Mouse (Mus musculus) limb, embryonic 14.5 days (tissue): Measurements from ENCODE around the gene Pcbd2. TPM values are rescaled to one million over a fixed set of nuclear protein-coding genes. Genes with fewer than 3 reads are reported as not detected.

Experiments used
- ATAC-seq: fragments of 200-750 bp; cut with Nextera tagmentation; 2 replicates; pipeline ENCODE4 v1.8.0; 2017; ENCODE audit warnings: low read depth, moderate number of reproducible peaks, moderate TSS enrichment; ENCODE audit not compliant: low FRiP score
- DNase-seq: peaks from one replicate; pipeline ENCODE4 v3.0.0-alpha.2; 2015; ENCODE audit warnings: low spot score
- H3K27ac ChIP-seq: fragments of 300-500 bp; sonication (generic); replicated peaks from 2 replicates; pipeline ENCODE4 v1.5.1; 2014; ENCODE audit warnings: low read depth, mild to moderate bottlenecking, low read length, moderate library complexity, mixed read lengths
- H3K27me3 ChIP-seq: fragments of 300-500 bp; sonication (generic); 2 replicates; pipeline ENCODE4 v1.6.1; 2014; ENCODE audit warnings: low read length, mixed read lengths; ENCODE audit not compliant: control insufficient read depth, insufficient read depth
- H3K36me3 ChIP-seq: fragments of 300-500 bp; sonication (generic); 2 replicates; pipeline ENCODE4 v1.6.1; 2014; ENCODE audit warnings: mild to moderate bottlenecking, low read length, moderate library complexity, mixed read lengths; ENCODE audit not compliant: control insufficient read depth, insufficient read depth
- H3K4me1 ChIP-seq: fragments of 300-500 bp; sonication (generic); 2 replicates; pipeline ENCODE4 v1.6.1; 2014; ENCODE audit warnings: antibody characterized with exemption, low read length, mixed read lengths; ENCODE audit not compliant: control insufficient read depth, insufficient read depth
- H3K4me2 ChIP-seq: fragments of 300-500 bp; sonication (generic); replicated peaks from 2 replicates; pipeline ENCODE4 v1.6.1; 2014; ENCODE audit warnings: low read depth, mild to moderate bottlenecking, low read length, moderate library complexity; ENCODE audit not compliant: severe bottlenecking
- H3K4me3 ChIP-seq: fragments of 300-500 bp; sonication (generic); replicated peaks from 2 replicates; pipeline ENCODE4 v1.5.1; 2014; ENCODE audit warnings: low read length
- H3K9ac ChIP-seq: fragments of 300-500 bp; sonication (generic); 2 replicates; pipeline ENCODE4 v1.6.1; 2014; ENCODE audit warnings: mild to moderate bottlenecking, low read depth, low read length, moderate library complexity; ENCODE audit not compliant: severe bottlenecking
- H3K9me3 ChIP-seq: fragments of 300-500 bp; sonication (generic); 2 replicates; pipeline ENCODE4 v1.6.1; 2016; ENCODE audit warnings: low read length; ENCODE audit not compliant: control insufficient read depth
- POLR2A ChIP-seq: fragments of 200-500 bp; IDR thresholded peaks from 2 replicates; pipeline ENCODE4 v1.8.0; 2012; ENCODE audit warnings: inconsistent platforms, mild to moderate bottlenecking, moderate library complexity, borderline replicate concordance; ENCODE audit not compliant: insufficient read depth, insufficient read length; ENCODE audit errors: extremely low read depth
- WGBS: fragments of 180-500 bp; shearing (Covaris S2); extraction: QIAGEN DNeasy Blood & Tissue Kit; methylation state at CpG from one replicate; pipeline ENCODE4 v1.1.7; 2014; 5-methylcytosine and 5-hydroxymethylcytosine counted together
- polyA plus RNA-seq, 2 experiments: library from polyadenylated mRNA; depleted of rRNA in 1 of 2; stranded (reverse) in 1 of 2; unstranded in 1 of 2; fragments of >200 nt; fragmentation: Nextera tagmentation in 1 of 2; extraction: Ambion mirVana in 1 of 2; gene quantifications; 2 replicates each; pipeline versions ENCODE4 v1.2.1 to v1.2.3; 2012 to 2014

Pcbd2 gene
- polyA plus RNA-seq, 2 experiments = 40.9 to 41.7 TPM

DNA sequence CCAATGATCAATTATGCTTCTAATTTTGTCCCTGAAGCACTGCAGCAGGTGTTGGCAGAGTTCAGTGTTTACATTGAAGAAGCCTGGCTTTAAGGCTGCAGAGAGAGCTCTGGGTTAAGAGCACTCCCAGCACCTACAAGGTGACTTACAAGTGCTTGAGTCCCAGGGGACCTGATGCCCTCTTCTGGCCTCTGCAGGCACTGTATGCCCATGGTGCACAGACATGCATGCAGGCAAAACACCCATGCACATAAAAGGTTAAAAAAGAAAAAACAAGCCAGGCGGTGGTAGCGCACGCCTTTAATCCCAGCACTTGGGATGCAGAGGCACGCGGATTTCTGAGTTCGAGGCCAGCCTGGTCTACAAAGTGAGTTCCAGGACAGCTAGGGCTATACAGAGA is 30.5 kb downstream of the Pcbd2 start:
- Histone ChIP-seq H3K36me3 (no peaks in the 10 kb centered on the region), H3K4me3 (no peak overlapping the region), H3K27me3 (no peaks in the 10 kb centered on the region), H3K4me1 (peaks cover 23% of the 10 kb centered on the region), H3K4me2 (no peak overlapping the region), H3K9ac (no peak overlapping the region), H3K27ac (no peak overlapping the region), H3K9me3 (no peaks in the 10 kb centered on the region)
- TF ChIP-seq POLR2A = no peak
- 75% methylated on average over 6 of the region's 6 CpGs for WGBS
- ATAC-seq (no peak), DNase-seq (no peak)

DNA sequence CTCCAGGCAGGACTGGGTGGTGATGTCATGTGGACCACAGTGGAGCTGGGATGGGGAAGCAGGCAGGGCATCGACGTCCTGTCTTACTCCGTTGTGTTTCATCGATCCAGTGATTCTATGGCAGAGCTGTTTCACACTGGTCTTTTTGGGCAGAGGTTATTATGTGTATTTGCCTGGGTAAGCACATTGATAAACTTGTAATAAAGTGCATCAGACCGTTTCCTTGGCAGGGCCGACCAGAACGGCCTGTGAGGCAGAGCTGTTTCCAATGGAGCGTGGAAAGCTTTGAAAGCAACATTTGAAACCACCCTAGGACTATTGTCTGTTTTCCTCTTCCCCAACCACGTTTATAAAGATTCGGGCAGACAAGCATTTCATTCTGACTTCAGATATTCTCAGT is 33.4 kb downstream of the Pcbd2 start:
- DNase-seq (no peak), ATAC-seq (no peak)
- 51% methylated on average over 10 of the region's 10 CpGs for WGBS
- no peak overlapping the region; the same call in 1 of the 2 replicates for H3K4me2 ChIP-seq
- H3K36me3 ChIP-seq = no peaks in the 10 kb centered on the region
- H3K9me3 ChIP-seq = no peaks in the 10 kb centered on the region
- no peak overlapping the region for H3K4me3 ChIP-seq
- no peaks in the 10 kb centered on the region for H3K27me3 ChIP-seq
- TF ChIP-seq POLR2A = no peak
- no peak overlapping the region for H3K27ac ChIP-seq
- H3K4me1 ChIP-seq = peaks cover 19% of the 10 kb centered on the region
- H3K9ac ChIP-seq = peak overlapping the region; percentile 31; the same call in 1 of the 2 replicates

DNA sequence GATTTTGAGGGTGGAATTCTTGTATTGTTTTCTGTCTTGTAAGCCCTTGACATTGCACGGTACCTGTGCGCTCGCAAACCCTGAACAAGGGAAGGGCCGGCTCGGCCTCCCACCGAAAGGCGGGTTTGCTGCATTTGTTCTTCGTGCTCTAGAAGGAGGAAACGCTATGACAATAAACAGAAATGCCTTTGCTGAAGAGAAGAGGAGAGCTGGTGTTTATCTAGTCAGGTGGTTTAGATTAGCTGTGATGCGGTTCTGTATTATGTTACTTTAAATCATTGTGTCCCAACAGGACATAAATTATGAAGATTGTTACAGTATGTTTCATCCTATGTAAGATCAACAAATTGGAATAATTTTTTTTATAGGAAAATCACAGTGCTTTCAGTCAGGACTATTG is 34.3 kb downstream of the Pcbd2 start:
- WGBS = 43% methylated on average over 10 of the region's 10 CpGs
- H3K4me3 ChIP-seq = no peak overlapping the region
- H3K4me2 ChIP-seq = no peak overlapping the region
- H3K36me3 ChIP-seq = no peaks in the 10 kb centered on the region
- H3K9me3 ChIP-seq = no peaks in the 10 kb centered on the region
- H3K27ac ChIP-seq = no peak overlapping the region
- H3K4me1 ChIP-seq = peaks cover 12% of the 10 kb centered on the region
- no peak overlapping the region for H3K9ac ChIP-seq
- DNase-seq (no peak), ATAC-seq (no peak)
- no peaks in the 10 kb centered on the region for H3K27me3 ChIP-seq
- no peak for TF ChIP-seq POLR2A

GRCm38 (mm10) chr13:55774352-55774751 is 47.2 kb downstream of the Pcbd2 start:
- H3K4me2 ChIP-seq = no peak overlapping the region
- TF ChIP-seq POLR2A = no peak
- no peaks in the 10 kb centered on the region for H3K36me3 ChIP-seq
- WGBS = 72% methylated on average over 7 of the region's 7 CpGs
- H3K4me1 ChIP-seq = peaks cover 4% of the 10 kb centered on the region; the same call in 1 of the 2 replicates
- no peaks in the 10 kb centered on the region for H3K9me3 ChIP-seq
- no peak overlapping the region for H3K27ac ChIP-seq
- H3K4me3 ChIP-seq = no peak overlapping the region
- DNase-seq = no peak
- ATAC-seq = no peak
- no peak overlapping the region for H3K9ac ChIP-seq
- no peaks in the 10 kb centered on the region for H3K27me3 ChIP-seq

- H3K27ac ChIP-seq = no peak overlapping the region
Measured at GRCm38 (mm10) chr13:55775056-55775455, 47.9 kb downstream of the Pcbd2 start.

GRCm38 (mm10) chr13:55784268-55784667 is 57.1 kb downstream of the Pcbd2 start, which contains the start of gene Catsper3:
TSS of gene Catsper3 (plus strand) at chr13:55784568.
- ATAC-seq = no peak
- Histone ChIP-seq H3K4me1 (no peaks in the 10 kb centered on the region), H3K4me2 (no peak within 1 kb of the TSS), H3K27me3 (no peaks in the 10 kb centered on the region), H3K4me3 (no peak within 1 kb of the TSS), H3K36me3 (no peaks in the 10 kb centered on the region), H3K9ac (no peak within 1 kb of the TSS), H3K27ac (no peak within 1 kb of the TSS), H3K9me3 (no peaks in the 10 kb centered on the region)
- no peak for DNase-seq
- TF ChIP-seq POLR2A = no peak
- 85% methylated on average over 3 of the region's 3 CpGs for WGBS

More at GRCm38 (mm10) chr13:55775056-55775455, 47.9 kb downstream of the Pcbd2 start:
- Histone ChIP-seq H3K9ac (no peak overlapping the region), H3K9me3 (no peaks in the 10 kb centered on the region), H3K4me1 (peaks cover 4% of the 10 kb centered on the region; the same call in 1 of the 2 replicates), H3K27me3 (no peaks in the 10 kb centered on the region), H3K4me3 (no peak overlapping the region), H3K4me2 (no peak overlapping the region), H3K36me3 (no peaks in the 10 kb centered on the region)
- ATAC-seq (no peak), DNase-seq (no peak)
- no peak for TF ChIP-seq POLR2A
- 13% methylated on average over 11 of the region's 11 CpGs for WGBS
